Mouse (Mus musculus) macrophage (primary cell): ENCODE data around the gene Rtn4rl2. TPM values are rescaled to one million over a fixed set of nuclear protein-coding genes. Genes with fewer than 3 reads are reported as not detected.

ENCODE experiments used
- H3K27ac ChIP-seq: fragments of 350-480 bp; formaldehyde crosslinking; 2 replicates; pipeline ENCODE4 v1.9.0; 2021
- H3K36me3 ChIP-seq: fragments of 350-480 bp; formaldehyde crosslinking; 2 replicates; pipeline ENCODE4 v1.9.0; 2021; ENCODE audit errors: inconsistent target
- H3K4me3 ChIP-seq: fragments of 350-480 bp; formaldehyde crosslinking; 2 replicates; pipeline ENCODE4 v1.9.0; 2021; ENCODE audit errors: inconsistent target
- H3K79me2 ChIP-seq: fragments of 350-480 bp; formaldehyde crosslinking; 2 replicates; pipeline ENCODE4 v1.9.0; 2021; ENCODE audit errors: inconsistent target
- WGBS: methylation state at CpG from one replicate; pipeline ENCODE4 v1.1.7; 2026; ENCODE audit warnings: inconsistent platforms; ENCODE audit not compliant: missing documents; 5-methylcytosine and 5-hydroxymethylcytosine counted together
- polyA plus RNA-seq: library from polyadenylated mRNA; stranded (reverse); fragments of 250-400 nt; gene quantifications from 3 replicates; pipeline ENCODE4 v1.2.4, GENCODE M21; 2018; ENCODE audit warnings: inconsistent platforms

The Rtn4rl2 gene
- polyA plus RNA-seq, 1 experiment from 2014 or later, result not detected

GRCm38 (mm10) chr2:84890045-84890340 lies 3.5 kb upstream of the Rtn4rl2 start:
- WGBS, result 7% methylated on average over 5 of the region's 5 CpGs
- no peak overlapping the region for H3K4me3 ChIP-seq
- no peak overlapping the region for H3K27ac ChIP-seq
- no peaks in the 10 kb centered on the region for H3K36me3 ChIP-seq
- no peaks in the 10 kb centered on the region for H3K79me2 ChIP-seq

GRCm38 (mm10) chr2:84889316-84890044 lies 3.0 kb upstream of the Rtn4rl2 start:
- no peaks in the 10 kb centered on the region for H3K36me3 ChIP-seq
- no peak overlapping the region for H3K4me3 ChIP-seq
- H3K79me2 ChIP-seq, result no peaks in the 10 kb centered on the region
- no peak overlapping the region for H3K27ac ChIP-seq
- 16% methylated on average over 13 of the region's 14 CpGs for WGBS

GRCm38 (mm10) chr2:84888657-84889315 lies 2.3 kb upstream of the Rtn4rl2 start:
- no peaks in the 10 kb centered on the region for H3K36me3 ChIP-seq
- H3K4me3 ChIP-seq, result no peak overlapping the region
- H3K27ac ChIP-seq, result no peak overlapping the region
- 14% methylated on average over 23 of the region's 28 CpGs for WGBS
- no peaks in the 10 kb centered on the region for H3K79me2 ChIP-seq

GRCm38 (mm10) chr2:84887411-84888271 lies 1.1 kb upstream of the Rtn4rl2 start:
- under 1% methylated on average over 57 of the region's 58 CpGs for WGBS
- H3K36me3 ChIP-seq, result no peaks in the 10 kb centered on the region
- H3K79me2 ChIP-seq, result no peaks in the 10 kb centered on the region
- H3K27ac ChIP-seq, result no peak overlapping the region
- peak overlapping the region; percentile 23 for H3K4me3 ChIP-seq

- peak overlapping the region; percentile 23; the same call in 1 of the 2 replicates for H3K4me3 ChIP-seq
- under 1% methylated on average over 24 of the region's 39 CpGs for WGBS
- no peak overlapping the region for H3K27ac ChIP-seq
- H3K36me3 ChIP-seq, result no peaks in the 10 kb centered on the region
- H3K79me2 ChIP-seq, result no peaks in the 10 kb centered on the region
Measured at GRCm38 (mm10) chr2:84886821-84887281, 341 bp upstream of the Rtn4rl2 start.

- 34% methylated on average over 20 of the region's 23 CpGs for WGBS
- no peaks in the 10 kb centered on the region for H3K36me3 ChIP-seq
- H3K79me2 ChIP-seq, result no peaks in the 10 kb centered on the region
Measured at GRCm38 (mm10) chr2:84885084-84886055, 1.1 kb downstream of the Rtn4rl2 start.

GRCm38 (mm10) chr2:84884611-84885010 lies 1.9 kb downstream of the Rtn4rl2 start:
- WGBS, result 74% methylated on average over 4 of the region's 4 CpGs

More at GRCm38 (mm10) chr2:84885084-84886055, 1.1 kb downstream of the Rtn4rl2 start:
- no peak overlapping the region for H3K27ac ChIP-seq
- no peak overlapping the region for H3K4me3 ChIP-seq

GRCm38 (mm10) chr2:84883942-84884341 lies 2.6 kb downstream of the Rtn4rl2 start:
- H3K79me2 ChIP-seq, result no peaks in the 10 kb centered on the region
- H3K4me3 ChIP-seq, result no peak overlapping the region
- no peak overlapping the region for H3K27ac ChIP-seq
- WGBS, result 92% methylated on average over 4 of the region's 4 CpGs
- H3K36me3 ChIP-seq, result no peaks in the 10 kb centered on the region

More at GRCm38 (mm10) chr2:84884611-84885010, 1.9 kb downstream of the Rtn4rl2 start:
- Histone ChIP-seq H3K36me3 (no peaks in the 10 kb centered on the region), H3K27ac (no peak overlapping the region), H3K4me3 (no peak overlapping the region), H3K79me2 (no peaks in the 10 kb centered on the region)

GRCm38 (mm10) chr2:84883530-84883929 lies 3.0 kb downstream of the Rtn4rl2 start:
- 17% methylated on average over 9 of the region's 11 CpGs for WGBS
- no peak overlapping the region for H3K4me3 ChIP-seq
- H3K79me2 ChIP-seq, result no peaks in the 10 kb centered on the region
- no peak overlapping the region for H3K27ac ChIP-seq
- no peaks in the 10 kb centered on the region for H3K36me3 ChIP-seq

- WGBS, result 22% methylated on average over 6 of the region's 6 CpGs
- no peak overlapping the region for H3K27ac ChIP-seq
- H3K4me3 ChIP-seq, result no peak overlapping the region
- H3K36me3 ChIP-seq, result no peaks in the 10 kb centered on the region
- H3K79me2 ChIP-seq, result no peaks in the 10 kb centered on the region
Measured at GRCm38 (mm10) chr2:84883084-84883483, 3.4 kb downstream of the Rtn4rl2 start.

- 3% methylated on average over 22 of the region's 23 CpGs for WGBS
- no peak overlapping the region for H3K4me3 ChIP-seq
- H3K79me2 ChIP-seq, result no peaks in the 10 kb centered on the region
- no peaks in the 10 kb centered on the region for H3K36me3 ChIP-seq
- no peak overlapping the region for H3K27ac ChIP-seq
Measured at GRCm38 (mm10) chr2:84882606-84883005, 3.9 kb downstream of the Rtn4rl2 start.

GRCm38 (mm10) chr2:84880590-84880989 lies 5.9 kb downstream of the Rtn4rl2 start:
- WGBS, result 89% methylated on average over 8 of the region's 8 CpGs
- Histone ChIP-seq H3K4me3 (no peak overlapping the region), H3K36me3 (no peaks in the 10 kb centered on the region), H3K27ac (no peak overlapping the region), H3K79me2 (no peaks in the 10 kb centered on the region)

GRCm38 (mm10) chr2:84875842-84876241 lies 10.7 kb downstream of the Rtn4rl2 start:
- 73% methylated on average over 5 of the region's 6 CpGs for WGBS

More at GRCm38 (mm10) chr2:84875842-84876241, 10.7 kb downstream of the Rtn4rl2 start:
- no peak overlapping the region for H3K4me3 ChIP-seq
- H3K27ac ChIP-seq, result no peak overlapping the region
- no peaks in the 10 kb centered on the region for H3K79me2 ChIP-seq
- H3K36me3 ChIP-seq, result no peaks in the 10 kb centered on the region
